Mouse (Mus musculus) forebrain, embryonic 12.5 days (tissue): ENCODE data around the gene Wdr43. TPM values are rescaled to one million over a fixed set of nuclear protein-coding genes. Genes with fewer than 3 reads are reported as not detected.

ENCODE experiments used
- ATAC-seq: fragments of 200-750 bp; cut with Nextera tagmentation; 2 replicates; pipeline ENCODE4 v1.8.0; 2017; ENCODE audit warnings: moderate TSS enrichment; ENCODE audit not compliant: low FRiP score
- H3K27ac ChIP-seq: fragments of 300-500 bp; sonication (generic); 2 replicates; pipeline ENCODE4 v1.5.1; 2016; ENCODE audit warnings: mild to moderate bottlenecking
- H3K27me3 ChIP-seq: fragments of 300-500 bp; sonication (generic); 2 replicates; pipeline ENCODE4 v1.6.1; 2016; ENCODE audit warnings: mild to moderate bottlenecking
- H3K36me3 ChIP-seq: fragments of 300-500 bp; sonication (generic); replicated peaks from 2 replicates; pipeline ENCODE4 v1.6.1; 2016; ENCODE audit warnings: mild to moderate bottlenecking
- H3K4me1 ChIP-seq: fragments of 300-500 bp; sonication (generic); 2 replicates; pipeline ENCODE4 v1.6.1; 2016
- H3K4me2 ChIP-seq: fragments of 300-500 bp; sonication (generic); 2 replicates; pipeline ENCODE4 v1.6.1; 2016; ENCODE audit warnings: mild to moderate bottlenecking, moderate library complexity
- H3K4me3 ChIP-seq: fragments of 300-500 bp; sonication (generic); replicated peaks from 2 replicates; pipeline ENCODE4 v1.5.1; 2016; ENCODE audit warnings: mild to moderate bottlenecking
- H3K9ac ChIP-seq: fragments of 300-500 bp; sonication (generic); 2 replicates; pipeline ENCODE4 v1.6.1; 2016; ENCODE audit warnings: mild to moderate bottlenecking
- H3K9me3 ChIP-seq: fragments of 300-500 bp; sonication (generic); 2 replicates; pipeline ENCODE4 v1.6.1; 2016
- WGBS: fragments of 180-500 bp; shearing (Covaris S2); methylation state at CpG from one replicate; pipeline ENCODE4 v1.1.7; 2016; 5-methylcytosine and 5-hydroxymethylcytosine counted together
- polyA plus RNA-seq: library from polyadenylated mRNA; unstranded; fragments of >200 nt; fragmentation: Nextera tagmentation; extraction: Ambion mirVana; gene quantifications from 2 replicates; pipeline ENCODE4 v1.2.1, GENCODE M21; 2016

The Wdr43 gene
- polyA plus RNA-seq, 1 experiment from 2014 or later: 79.9 TPM

- 84% methylated on average over 5 of the region's 5 CpGs for WGBS
- no peak overlapping the region for H3K9ac ChIP-seq
- no peak overlapping the region for H3K4me2 ChIP-seq
- H3K27me3 ChIP-seq: no peaks in the 10 kb centered on the region
- ATAC-seq: no peak
- H3K4me3 ChIP-seq: no peak overlapping the region
- H3K36me3 ChIP-seq: no peaks in the 10 kb centered on the region
- no peaks in the 10 kb centered on the region for H3K9me3 ChIP-seq
- H3K27ac ChIP-seq: no peak overlapping the region
- peaks cover 7% of the 10 kb centered on the region for H3K4me1 ChIP-seq
Measured at GRCm38 (mm10) chr17:71669511-71669910, 53.8 kb downstream of the Wdr43 start.

GRCm38 (mm10) chr17:71671840-71672546, 56.3 kb downstream of the Wdr43 start:
- no peak overlapping the region for H3K4me3 ChIP-seq
- H3K27me3 ChIP-seq: no peaks in the 10 kb centered on the region
- peaks cover 7% of the 10 kb centered on the region for H3K4me1 ChIP-seq
- no peak overlapping the region for H3K27ac ChIP-seq
- no peak overlapping the region for H3K9ac ChIP-seq
- ATAC-seq: no peak
- H3K4me2 ChIP-seq: no peak overlapping the region
- H3K36me3 ChIP-seq: no peaks in the 10 kb centered on the region
- 55% methylated on average over 17 of the region's 17 CpGs for WGBS
- no peaks in the 10 kb centered on the region for H3K9me3 ChIP-seq

GRCm38 (mm10) chr17:71673092-71673491, 57.4 kb downstream of the Wdr43 start, which contains the start of gene Togaram2:
TSS of gene Togaram2 (plus strand) at chr17:71673261.
- Histone ChIP-seq H3K36me3 (no peaks in the 10 kb centered on the region), H3K4me1 (peaks cover 7% of the 10 kb centered on the region), H3K9ac (no peak within 1 kb of the TSS), H3K4me2 (no peak within 1 kb of the TSS), H3K27me3 (no peaks in the 10 kb centered on the region), H3K27ac (no peak within 1 kb of the TSS), H3K4me3 (no peak within 1 kb of the TSS), H3K9me3 (no peaks in the 10 kb centered on the region)
- WGBS: 53% methylated on average over 9 of the region's 9 CpGs
- no peak for ATAC-seq

GRCm38 (mm10) chr17:71673936-71674335, 58.2 kb downstream of the Wdr43 start:
- Histone ChIP-seq H3K9ac (no peak overlapping the region), H3K4me3 (no peak overlapping the region), H3K4me2 (no peak overlapping the region), H3K4me1 (peaks cover 7% of the 10 kb centered on the region), H3K27me3 (no peaks in the 10 kb centered on the region), H3K9me3 (no peaks in the 10 kb centered on the region), H3K36me3 (no peaks in the 10 kb centered on the region), H3K27ac (no peak overlapping the region)
- no peak for ATAC-seq
- WGBS: 69% methylated on average over 9 of the region's 9 CpGs

DNA sequence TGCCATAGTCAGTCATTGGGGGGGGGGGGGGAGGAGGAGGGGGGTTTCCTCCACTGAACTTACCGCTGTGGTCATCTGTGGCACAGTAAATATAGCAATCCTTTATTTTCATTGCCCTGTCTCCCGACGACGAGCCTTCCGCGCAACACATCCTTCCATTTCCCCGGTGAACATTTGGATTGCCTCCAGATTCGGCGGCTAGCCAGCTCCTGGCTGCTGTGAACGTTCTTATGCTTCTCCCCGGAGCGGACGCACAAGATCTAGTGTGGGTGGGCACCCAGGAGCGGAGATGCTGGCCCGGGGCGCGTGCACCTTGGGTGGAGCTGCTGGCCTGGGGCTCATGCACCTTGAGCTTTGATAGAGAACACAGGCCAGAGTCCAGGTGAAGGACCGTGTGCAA, 59.2 kb downstream of the Wdr43 start:
- Histone ChIP-seq H3K4me2 (no peak overlapping the region), H3K27me3 (no peaks in the 10 kb centered on the region), H3K9ac (no peak overlapping the region), H3K4me1 (peaks cover 7% of the 10 kb centered on the region), H3K4me3 (no peak overlapping the region), H3K27ac (no peak overlapping the region), H3K9me3 (no peaks in the 10 kb centered on the region), H3K36me3 (no peaks in the 10 kb centered on the region)
- ATAC-seq: no peak
- 96% methylated on average over 18 of the region's 18 CpGs for WGBS

DNA sequence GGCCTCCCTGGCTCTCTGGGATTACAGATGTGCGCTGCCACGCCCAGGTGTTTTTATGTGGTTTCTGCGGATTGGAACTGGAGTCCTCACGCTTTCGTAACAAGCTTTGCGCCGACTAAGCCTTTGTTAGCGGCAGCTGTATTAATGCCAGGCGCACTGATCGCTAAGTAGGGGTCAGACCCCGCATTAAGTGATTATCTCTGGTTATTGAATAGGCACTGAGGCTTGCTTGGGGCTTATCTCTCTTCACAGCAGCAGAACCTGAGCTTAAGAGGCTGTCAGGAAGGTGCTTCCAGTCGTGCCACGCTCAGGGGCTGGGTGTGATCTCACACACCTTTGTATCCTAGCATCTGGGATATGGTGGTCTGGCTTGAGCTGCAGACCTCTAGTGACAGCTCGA, 66.0 kb downstream of the Wdr43 start:
- Histone ChIP-seq H3K9ac (no peak overlapping the region), H3K27me3 (no peaks in the 10 kb centered on the region), H3K9me3 (no peaks in the 10 kb centered on the region), H3K4me1 (peaks cover 6% of the 10 kb centered on the region), H3K4me3 (no peak overlapping the region), H3K4me2 (no peak overlapping the region), H3K36me3 (no peaks in the 10 kb centered on the region), H3K27ac (no peak overlapping the region)
- WGBS: 76% methylated on average over 14 of the region's 14 CpGs
- ATAC-seq: no peak

DNA sequence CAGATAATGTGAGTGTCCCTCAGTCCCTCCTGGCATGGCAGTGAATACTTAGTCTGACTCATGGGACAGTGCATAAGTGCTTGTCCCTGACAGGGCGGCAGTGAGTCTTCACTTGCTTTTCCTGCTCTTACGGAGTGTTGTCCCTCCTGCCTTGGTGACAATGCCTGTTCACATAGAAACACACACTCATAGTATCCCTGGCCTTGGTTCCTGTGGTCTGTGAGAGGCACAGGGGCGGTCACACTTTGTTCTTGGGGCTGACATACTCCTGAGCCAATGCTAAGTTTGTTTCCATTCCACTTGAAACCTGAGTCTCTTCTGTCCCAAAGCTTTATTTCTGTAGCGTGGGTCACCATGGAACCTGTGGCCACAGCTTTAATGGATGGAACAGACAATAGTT, 66.7 kb downstream of the Wdr43 start:
- no peak overlapping the region for H3K4me3 ChIP-seq
- no peak for ATAC-seq
- H3K36me3 ChIP-seq: no peaks in the 10 kb centered on the region
- WGBS: 88% methylated on average over 4 of the region's 4 CpGs
- H3K9me3 ChIP-seq: no peaks in the 10 kb centered on the region
- no peak overlapping the region for H3K4me2 ChIP-seq
- H3K27ac ChIP-seq: no peak overlapping the region
- no peak overlapping the region for H3K9ac ChIP-seq
- no peaks in the 10 kb centered on the region for H3K27me3 ChIP-seq
- H3K4me1 ChIP-seq: peaks cover 6% of the 10 kb centered on the region

GRCm38 (mm10) chr17:71683281-71683680, 67.6 kb downstream of the Wdr43 start:
- ATAC-seq: no peak
- no peaks in the 10 kb centered on the region for H3K36me3 ChIP-seq
- no peaks in the 10 kb centered on the region for H3K27me3 ChIP-seq
- H3K4me3 ChIP-seq: no peak overlapping the region
- H3K9ac ChIP-seq: no peak overlapping the region
- no peak overlapping the region for H3K4me2 ChIP-seq
- H3K27ac ChIP-seq: no peak overlapping the region
- 92% methylated on average over 6 of the region's 6 CpGs for WGBS
- H3K9me3 ChIP-seq: no peaks in the 10 kb centered on the region
- H3K4me1 ChIP-seq: peaks cover 6% of the 10 kb centered on the region

DNA sequence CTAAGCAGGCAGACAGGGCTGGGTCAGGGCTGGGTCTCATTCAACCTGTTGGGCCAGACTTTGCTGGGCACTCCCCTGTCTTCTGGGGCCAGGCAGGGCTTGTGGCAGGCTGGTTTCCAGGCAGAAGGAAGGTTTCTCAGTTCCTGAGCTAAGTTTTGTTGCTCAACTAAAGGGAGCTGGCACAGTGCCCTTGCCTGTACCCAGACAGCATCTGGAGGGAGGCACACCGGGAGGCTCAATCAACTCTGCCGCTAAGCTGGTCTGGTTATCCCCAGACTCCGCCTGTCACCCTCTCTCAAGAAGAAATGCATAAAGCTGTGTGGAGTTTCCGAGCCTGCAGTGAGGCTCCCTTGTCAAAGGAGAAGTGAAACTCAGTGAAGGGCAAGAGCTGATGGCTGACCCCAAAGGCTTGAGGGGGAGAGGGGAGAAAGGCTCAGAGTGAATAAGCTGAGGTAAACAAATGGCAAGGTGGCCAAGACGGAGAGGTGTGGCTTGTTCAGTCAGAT, 68.5 kb downstream of the Wdr43 start:
- Histone ChIP-seq H3K36me3 (no peaks in the 10 kb centered on the region), H3K27ac (no peak overlapping the region), H3K9ac (no peak overlapping the region), H3K4me1 (peaks cover 6% of the 10 kb centered on the region), H3K27me3 (no peaks in the 10 kb centered on the region), H3K4me2 (no peak overlapping the region), H3K4me3 (no peak overlapping the region), H3K9me3 (no peaks in the 10 kb centered on the region)
- 61% methylated on average over 5 of the region's 5 CpGs for WGBS
- no peak for ATAC-seq

DNA sequence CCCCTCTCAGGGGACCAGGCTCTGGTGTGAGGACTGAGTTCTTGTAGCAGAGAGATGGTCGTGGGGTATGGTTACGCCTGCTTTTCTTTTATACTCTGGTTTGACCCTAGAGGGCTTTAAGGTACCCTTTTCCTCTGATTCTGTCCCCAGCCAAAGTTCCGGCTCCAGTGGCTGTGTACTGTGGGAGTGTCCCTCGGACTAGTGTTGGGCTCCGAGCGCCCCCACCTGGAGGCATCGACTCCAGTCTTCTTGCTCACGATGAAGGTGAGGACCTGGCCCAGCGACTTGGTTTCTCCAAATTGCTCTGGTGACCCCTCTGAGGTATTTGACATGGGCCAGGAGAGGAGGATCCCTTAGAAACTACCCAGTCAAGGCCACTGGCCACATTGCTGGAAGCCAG, 71.7 kb downstream of the Wdr43 start:
- no peaks in the 10 kb centered on the region for H3K27me3 ChIP-seq
- ATAC-seq: no peak
- H3K4me3 ChIP-seq: no peak overlapping the region
- no peak overlapping the region for H3K4me2 ChIP-seq
- H3K4me1 ChIP-seq: peaks cover 10% of the 10 kb centered on the region
- 73% methylated on average over 9 of the region's 9 CpGs for WGBS
- H3K36me3 ChIP-seq: no peaks in the 10 kb centered on the region
- no peak overlapping the region for H3K27ac ChIP-seq
- no peaks in the 10 kb centered on the region for H3K9me3 ChIP-seq
- no peak overlapping the region for H3K9ac ChIP-seq

GRCm38 (mm10) chr17:71689903-71690302, 74.2 kb downstream of the Wdr43 start:
- no peak overlapping the region for H3K4me3 ChIP-seq
- H3K27ac ChIP-seq: no peak overlapping the region
- no peaks in the 10 kb centered on the region for H3K27me3 ChIP-seq
- H3K4me2 ChIP-seq: no peak overlapping the region
- peaks cover 16% of the 10 kb centered on the region for H3K4me1 ChIP-seq
- H3K36me3 ChIP-seq: no peaks in the 10 kb centered on the region
- H3K9me3 ChIP-seq: no peaks in the 10 kb centered on the region
- H3K9ac ChIP-seq: no peak overlapping the region
- WGBS: 91% methylated on average over 5 of the region's 5 CpGs
- no peak for ATAC-seq

DNA sequence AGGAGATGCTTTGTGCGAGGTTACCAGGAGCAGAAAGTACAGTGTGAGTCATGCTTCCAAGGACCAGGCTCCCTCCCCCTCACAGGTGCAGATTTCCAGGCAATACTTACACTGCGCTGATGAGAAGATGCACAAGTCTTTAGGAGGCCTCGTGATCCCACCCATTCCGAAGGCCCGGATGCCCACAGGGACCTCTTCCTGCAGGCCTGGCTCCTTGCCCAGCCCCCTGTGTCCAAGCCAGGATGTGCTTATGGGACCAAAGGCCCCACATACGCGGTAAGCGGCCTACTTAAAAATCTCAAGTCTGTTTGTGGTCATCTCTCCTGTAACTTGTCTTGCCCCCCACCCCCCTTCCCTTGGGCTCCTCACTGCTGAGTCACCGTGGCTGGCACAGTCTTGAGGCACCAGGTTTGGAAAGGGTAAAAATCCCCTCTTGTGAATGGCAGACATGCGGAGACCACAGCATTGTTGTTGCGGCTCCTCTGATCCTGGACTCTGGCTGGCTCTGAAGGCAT, 75.7 kb downstream of the Wdr43 start:
- H3K27me3 ChIP-seq: no peaks in the 10 kb centered on the region
- ATAC-seq: no peak
- no peak overlapping the region for H3K4me2 ChIP-seq
- H3K9me3 ChIP-seq: no peaks in the 10 kb centered on the region
- 70% methylated on average over 11 of the region's 11 CpGs for WGBS
- H3K4me3 ChIP-seq: no peak overlapping the region
- no peak overlapping the region for H3K27ac ChIP-seq
- no peaks in the 10 kb centered on the region for H3K36me3 ChIP-seq
- peaks cover 16% of the 10 kb centered on the region for H3K4me1 ChIP-seq
- H3K9ac ChIP-seq: no peak overlapping the region

- H3K4me2 ChIP-seq: no peak overlapping the region
- ATAC-seq: no peak
- peaks cover 16% of the 10 kb centered on the region for H3K4me1 ChIP-seq
- H3K27ac ChIP-seq: no peak overlapping the region
- H3K36me3 ChIP-seq: no peaks in the 10 kb centered on the region
- H3K9me3 ChIP-seq: no peaks in the 10 kb centered on the region
- no peaks in the 10 kb centered on the region for H3K27me3 ChIP-seq
- H3K4me3 ChIP-seq: no peak overlapping the region
- 53% methylated on average over 5 of the region's 5 CpGs for WGBS
- H3K9ac ChIP-seq: no peak overlapping the region
Measured at GRCm38 (mm10) chr17:71693313-71693712, 77.6 kb downstream of the Wdr43 start.
